Mouse (Mus musculus) CH12.LX (cell line): ENCODE measurements around the gene Polr3g.
A peak's percentile ranks its signal among the peaks of the same experiment; 100 is the strongest.

Experiments used
- CTCF ChIP-seq, 2 experiments: IDR thresholded peaks in 1 of 2; conservative IDR thresholded peaks in 1 of 2; 2 replicates each; pipeline ENCODE4 v1.5.1; 2011 to 2012; ENCODE audit warnings: low read depth in 2 of 2, low read length in 2 of 2, improper control_type of control experiment in 1 of 2, inconsistent platforms in 1 of 2, mild to moderate bottlenecking in 1 of 2, moderate library complexity in 1 of 2
- ELF1 ChIP-seq: IDR thresholded peaks from 2 replicates; pipeline ENCODE4 v1.6.1; 2014; ENCODE audit warnings: low read depth, mild to moderate bottlenecking, inconsistent platforms, low read length, improper control_type of control experiment
- MAFK ChIP-seq: IDR thresholded peaks from 2 replicates; pipeline ENCODE4 v1.6.1; 2011; ENCODE audit warnings: low read length, improper control_type of control experiment; ENCODE audit not compliant: insufficient replicate concordance
- MAX ChIP-seq: IDR thresholded peaks from 2 replicates; pipeline ENCODE4 v1.6.1; 2011; ENCODE audit warnings: low read length, improper control_type of control experiment
- POLR2A ChIP-seq: IDR thresholded peaks from 2 replicates; pipeline ENCODE4 v1.6.1; 2011; ENCODE audit warnings: low read depth, mild to moderate bottlenecking, improper control_type of control experiment, low read length
- RAD21 ChIP-seq: IDR thresholded peaks from 2 replicates; pipeline ENCODE4 v1.6.1; 2011; ENCODE audit warnings: low read depth, mild to moderate bottlenecking, low read length, improper control_type of control experiment, moderate library complexity
- RCOR1 ChIP-seq: conservative IDR thresholded peaks from 2 replicates; pipeline ENCODE4 v1.6.1; 2012; ENCODE audit warnings: low read depth, mild to moderate bottlenecking, inconsistent platforms, low read length, improper control_type of control experiment
- SIN3A ChIP-seq: IDR thresholded peaks from 2 replicates; pipeline ENCODE4 v1.6.1; 2012; ENCODE audit warnings: low read length, improper control_type of control experiment, inconsistent platforms
- TCF12 ChIP-seq: IDR thresholded peaks from 2 replicates; pipeline ENCODE4 v1.6.1; 2014; ENCODE audit warnings: low read depth, mild to moderate bottlenecking, inconsistent platforms, low read length, improper control_type of control experiment
- UBTF ChIP-seq: IDR thresholded peaks from 2 replicates; pipeline ENCODE4 v1.6.1; 2012; ENCODE audit warnings: low read depth, mild to moderate bottlenecking, inconsistent platforms, low read length, improper control_type of control experiment, moderate library complexity
- USF1 ChIP-seq: IDR thresholded peaks from 2 replicates; pipeline ENCODE4 v1.6.1; 2014; ENCODE audit warnings: low read depth, mild to moderate bottlenecking, inconsistent platforms, low read length, improper control_type of control experiment
- ZC3H11A ChIP-seq: IDR thresholded peaks from 2 replicates; pipeline ENCODE4 v1.6.1; 2012; ENCODE audit warnings: low read depth, mild to moderate bottlenecking, inconsistent platforms, low read length, improper control_type of control experiment
- ZMIZ1 ChIP-seq: IDR thresholded peaks from 2 replicates; pipeline ENCODE4 v1.6.1; 2012; ENCODE audit warnings: low read depth, mild to moderate bottlenecking, inconsistent platforms, low read length, improper control_type of control experiment

DNA sequence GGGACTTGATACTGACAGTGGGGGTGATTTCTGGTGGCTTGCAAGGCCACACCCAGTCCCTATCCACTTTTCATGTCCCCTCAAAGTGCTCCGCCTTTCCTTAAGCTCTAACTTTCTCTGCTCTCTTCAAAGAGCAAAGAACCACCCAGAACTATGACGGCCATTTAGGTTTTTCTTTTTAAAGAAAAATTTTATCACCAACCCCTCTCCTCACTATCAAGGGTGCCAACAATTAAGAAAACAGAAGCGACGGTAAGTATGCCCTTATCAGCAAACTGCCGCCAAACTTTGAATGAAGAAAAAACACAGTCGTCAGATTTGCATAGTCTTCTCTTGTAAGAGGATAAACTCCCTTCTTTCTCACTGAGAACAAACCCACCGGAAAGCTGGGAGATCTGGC, 547 bp downstream of the Polr3g start:
- TF ChIP-seq CTCF (conservative IDR thresholded peaks at IDR 0.05 in 1 of 2, IDR thresholded peaks at IDR 0.05 in 1 of 2; ENCODE audit: low read depth in 2 of 2, low read length in 2 of 2) (no peak), TCF12 (no peak), UBTF (no peak), POLR2A (no peak), ELF1 (no peak), RCOR1 (no peak), SIN3A (0 out of 2 replicates have a peak, but pooled peaks have one; percentile 36), RAD21 (no peak), MAX (no peak), ZC3H11A (no peak), USF1 (no peak), ZMIZ1 (no peak), MAFK (no peak)
